Mouse (Mus musculus) leukemia stem cell, adult 10-12 weeks (primary cell): ENCODE data around the gene Rmdn3. TPM values are rescaled to one million over a fixed set of nuclear protein-coding genes. Genes with fewer than 3 reads are reported as not detected.

Source experiments
- polyA plus RNA-seq: library from polyadenylated mRNA; stranded (reverse); fragments of >175 nt; gene quantifications from 2 replicates; pipeline ENCODE4 v1.2.3, GENCODE M21; 2012; ENCODE audit warnings: low replicate concordance

Gene Rmdn3
- 16.2 and 33.0 TPM in 2 replicates for polyA plus RNA-seq

DNA sequence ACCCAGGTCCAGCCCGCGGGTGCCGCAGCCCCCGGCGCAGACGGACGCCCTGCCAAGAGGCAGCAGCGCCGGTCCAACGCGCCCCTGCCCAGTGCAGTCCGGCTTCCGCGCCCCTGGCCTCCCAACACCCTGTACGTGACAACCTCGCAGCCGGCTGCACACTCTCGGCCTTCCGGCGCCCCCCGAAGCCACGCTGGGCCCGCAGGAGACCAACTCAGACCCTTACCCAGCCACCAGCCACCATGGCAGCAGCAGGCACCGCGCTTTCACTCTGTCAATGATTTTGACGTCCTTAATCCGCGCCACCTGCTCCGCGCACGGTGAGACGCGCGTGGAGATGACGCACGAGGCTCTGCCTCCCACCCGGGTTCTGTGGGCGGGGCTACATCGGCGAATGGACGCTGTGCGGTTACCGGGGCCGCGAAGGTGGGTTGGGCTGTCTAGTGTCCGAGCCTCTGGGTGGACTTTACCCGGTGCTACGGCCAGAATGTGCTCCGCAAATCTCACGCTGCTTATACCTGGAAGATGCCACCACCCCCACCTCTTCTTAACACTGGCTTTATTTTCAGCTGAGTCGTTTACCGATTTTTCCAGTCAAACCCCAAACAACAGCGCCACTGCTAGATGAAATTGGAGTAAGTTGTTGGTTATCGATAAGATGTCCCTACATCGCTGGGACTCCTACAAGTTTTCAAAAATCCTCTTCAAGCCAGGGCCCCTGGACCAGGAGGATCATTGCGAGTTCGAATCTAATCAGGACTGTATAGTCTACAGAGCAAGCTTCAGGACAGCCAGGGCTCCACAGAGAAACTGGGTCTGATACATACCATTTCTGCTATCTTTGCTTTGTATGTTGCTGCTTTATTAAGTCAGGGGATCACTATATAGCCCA is at the start of gene Rmdn3:
Gene Rmdn3, minus strand, starts transcription at position 354 of the 892 bp plus-strand sequence.

DNA sequence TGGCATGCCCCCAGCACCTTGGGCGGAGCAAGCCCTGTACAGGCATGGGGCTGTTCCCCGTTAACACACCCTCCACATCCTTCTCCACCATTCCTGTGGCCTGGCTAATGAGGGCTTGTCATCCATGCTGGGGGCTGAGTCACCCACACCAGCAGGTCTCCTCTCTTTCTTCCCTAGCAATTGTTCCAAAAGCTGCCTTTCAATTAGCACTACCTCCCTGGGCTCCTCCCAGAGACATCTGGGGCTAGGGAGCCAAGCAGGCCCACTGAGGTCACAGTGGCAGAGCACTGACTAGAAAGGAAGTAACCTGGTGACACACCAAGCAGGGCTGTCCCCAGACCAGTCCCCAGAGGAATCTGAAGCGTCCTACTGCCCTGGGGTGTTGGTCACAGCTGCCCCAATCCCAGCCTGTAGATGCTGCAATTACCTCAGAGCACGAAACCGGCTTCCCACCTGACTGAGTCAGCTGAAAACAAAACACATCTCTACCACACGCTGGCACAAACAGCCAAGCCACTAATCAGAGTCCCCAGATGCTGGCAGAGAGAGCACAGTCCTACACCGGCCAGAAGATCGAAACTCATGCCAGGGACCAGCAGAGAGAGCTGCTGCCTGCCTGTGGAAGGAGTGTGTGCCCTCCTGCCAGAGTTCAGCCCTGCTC is 17.3 kb upstream of the Rmdn3 start, which contains the start of gene Gm14137:
Gene Gm14137, plus strand, starts transcription at position 519 of the 661 bp plus-strand sequence.

DNA sequence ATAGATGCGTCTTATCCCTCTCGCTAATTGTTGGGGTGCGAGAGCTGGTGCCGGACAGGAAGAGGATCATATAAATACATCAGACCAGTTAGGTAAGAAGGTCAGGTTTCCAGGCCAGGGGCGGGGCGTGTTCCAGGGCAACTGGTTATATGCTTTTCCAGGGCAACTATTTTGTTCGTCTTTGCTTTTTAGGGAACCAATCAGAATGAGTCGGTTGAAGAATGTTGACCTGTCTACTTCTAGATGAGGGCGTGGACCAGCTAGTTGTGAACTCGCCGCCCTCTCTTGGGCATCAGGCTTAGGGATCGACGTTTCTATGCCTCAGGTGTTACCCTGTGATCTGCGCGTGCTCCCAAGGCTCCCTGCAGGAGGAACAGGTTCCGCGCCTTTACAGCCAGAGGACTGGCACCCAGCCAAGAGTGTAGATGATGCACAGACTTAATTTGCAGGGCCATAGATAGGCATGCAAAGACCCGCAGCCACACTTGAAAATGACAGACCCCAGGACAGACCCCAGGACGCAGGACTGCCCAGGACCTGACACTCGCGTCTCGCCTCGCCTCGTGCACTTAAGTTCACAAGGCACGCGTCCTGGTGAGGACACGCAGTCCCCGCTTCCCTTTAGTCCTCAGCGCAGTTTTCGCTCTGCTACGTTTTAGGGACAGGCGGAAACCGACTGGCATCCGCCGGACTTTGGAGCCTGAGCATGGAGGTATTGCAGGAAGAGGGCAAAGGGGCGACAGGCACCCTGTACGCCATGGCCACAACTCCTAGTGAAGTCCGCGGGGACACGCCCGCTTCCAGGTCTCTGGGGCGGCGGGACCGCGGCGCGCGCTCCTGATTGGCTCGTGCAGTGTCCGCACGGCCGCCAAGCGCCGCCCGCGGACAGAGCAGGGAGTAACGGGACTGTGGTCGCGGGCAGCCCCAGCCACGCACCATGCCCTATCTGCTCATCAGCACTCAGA is 10.3 kb upstream of the Rmdn3 start, which contains the start of gene Gchfr:
Gene Gchfr, plus strand, starts transcription at position 873 of the 965 bp plus-strand sequence.

DNA sequence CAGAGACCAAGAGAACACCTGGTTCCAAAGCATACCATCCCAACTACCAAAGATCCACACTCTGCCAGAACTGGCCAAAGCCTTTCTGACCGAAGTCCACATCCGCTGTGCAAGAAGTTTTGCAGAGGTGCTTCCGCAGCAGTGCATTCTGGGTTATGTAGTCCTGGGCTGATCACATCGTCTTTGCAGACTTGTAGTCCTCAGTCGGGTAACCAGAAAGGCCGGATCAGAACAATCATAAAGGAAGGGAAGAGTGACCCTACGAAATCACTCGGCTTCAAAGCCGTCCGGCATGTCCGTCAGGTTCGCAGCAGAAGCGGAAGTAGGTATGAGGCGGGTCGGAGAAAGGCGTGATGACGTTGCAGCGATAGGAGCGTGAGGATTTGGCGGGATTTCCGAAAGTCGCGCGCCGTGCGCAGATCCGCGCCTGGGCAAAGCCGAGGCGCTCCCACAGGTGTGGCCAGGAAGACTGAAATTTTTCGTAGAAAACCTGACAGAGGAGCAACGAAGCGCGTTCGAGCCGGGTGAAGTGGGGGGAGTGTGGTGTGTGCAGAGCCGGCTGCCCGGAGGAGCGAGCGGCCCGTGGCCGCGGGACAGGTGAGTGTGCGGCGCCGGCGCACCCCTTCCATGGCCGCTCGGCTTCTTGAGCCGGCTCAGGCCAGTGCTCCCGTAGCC is 44.3 kb downstream of the Rmdn3 start, which contains the start of gene Rad51:
Gene Rad51, plus strand, starts transcription at position 356 of the 675 bp plus-strand sequence.

Other genes with a start within 250 kb of the Rmdn3 start
- 17.7 and 19.2 TPM in 2 replicates for gene Chst14, start 230.5 kb downstream of the Rmdn3 start, polyA plus RNA-seq
- 10.2 and 15.1 TPM in 2 replicates for gene Ccdc32, start 127.6 kb downstream of the Rmdn3 start, polyA plus RNA-seq
- gene Rpusd2, start 122.2 kb downstream of the Rmdn3 start, polyA plus RNA-seq = 5.7 and 6.9 TPM in 2 replicates
- 10.0 and 26.4 TPM in 2 replicates for gene Knl1, start 109.9 kb downstream of the Rmdn3 start, polyA plus RNA-seq
- 4.9 and 8.4 TPM in 2 replicates for gene Rad51, start 44.2 kb downstream of the Rmdn3 start, polyA plus RNA-seq
- 1.4 TPM in 1 of 2 replicates, not detected in the other for gene Gchfr, start 10.7 kb upstream of the Rmdn3 start, polyA plus RNA-seq
- 0.07 and 0.57 TPM in 2 replicates for gene Gm14137, start 17.5 kb upstream of the Rmdn3 start, polyA plus RNA-seq
- 10.3 and 20.3 TPM in 2 replicates for gene Zfyve19, start 51.6 kb upstream of the Rmdn3 start, polyA plus RNA-seq
- gene Dnajc17, start 51.8 kb upstream of the Rmdn3 start, polyA plus RNA-seq = 10.6 and 23.8 TPM in 2 replicates
- not detected in 2 replicates for gene Ppp1r14d, start 72.9 kb upstream of the Rmdn3 start, polyA plus RNA-seq
- 0.13 and 0.59 TPM in 2 replicates for gene Spint1, start 80.3 kb upstream of the Rmdn3 start, polyA plus RNA-seq
- 0.30 TPM in 1 of 2 replicates, not detected in the other for gene Rhov, start 114.2 kb upstream of the Rmdn3 start, polyA plus RNA-seq
- 8.0 and 19.2 TPM in 2 replicates for gene Vps18, start 131.7 kb upstream of the Rmdn3 start, polyA plus RNA-seq
- gene Dll4, start 168.8 kb upstream of the Rmdn3 start, polyA plus RNA-seq = 1.1 and 1.5 TPM in 2 replicates
- 24.8 and 43.3 TPM in 2 replicates for gene Chac1, start 194.2 kb upstream of the Rmdn3 start, polyA plus RNA-seq